Mouse (Mus musculus): ENCODE data around the gene Spata20.
A peak's percentile ranks its signal among the peaks of the same experiment; 100 is the strongest.

Gene Spata20

GRCm38 (mm10) chr11:94486001-94486400 is at the start of gene Spata20:
TSS of gene Spata20 (minus strand) at chr11:94486179.
- peak; percentile 84 for DNase-seq (ENCODE audit: low read depth, low spot score)

- no peak for DNase-seq (ENCODE audit: low read depth, low spot score)
Measured at GRCm38 (mm10) chr11:94533171-94533570, 47.2 kb upstream of the Spata20 start.

GRCm38 (mm10) chr11:94528879-94529278 is 42.9 kb upstream of the Spata20 start:
- DNase-seq (ENCODE audit: low read depth, low spot score): no peak

- DNase-seq (ENCODE audit: low read depth, low spot score): peak; percentile 44
Measured at GRCm38 (mm10) chr11:94526171-94526879, 40.3 kb upstream of the Spata20 start.

GRCm38 (mm10) chr11:94521219-94521843 is 35.4 kb upstream of the Spata20 start, which contains the start of gene Mycbpap:
TSS of gene Mycbpap (minus strand) at chr11:94521742.
- DNase-seq (ENCODE audit: low read depth, low spot score): peak; percentile 67

GRCm38 (mm10) chr11:94513452-94513851 is 27.5 kb upstream of the Spata20 start:
- DNase-seq (ENCODE audit: low read depth, low spot score): no peak

GRCm38 (mm10) chr11:94508976-94509375 is 23.0 kb upstream of the Spata20 start:
- DNase-seq (ENCODE audit: low read depth, low spot score): no peak

- DNase-seq (ENCODE audit: low read depth, low spot score): no peak
Measured at GRCm38 (mm10) chr11:94501482-94501881, 15.5 kb upstream of the Spata20 start.

GRCm38 (mm10) chr11:94500362-94500761 is 14.4 kb upstream of the Spata20 start:
- DNase-seq (ENCODE audit: low read depth, low spot score): no peak

GRCm38 (mm10) chr11:94499661-94500152 is 13.7 kb upstream of the Spata20 start, which contains the start of gene Epn3:
TSS of gene Epn3 (minus strand) at chr11:94499974.
- no peak for DNase-seq (ENCODE audit: low read depth, low spot score)

- no peak for DNase-seq (ENCODE audit: low read depth, low spot score)
Measured at GRCm38 (mm10) chr11:94499035-94499434, 13.1 kb upstream of the Spata20 start.

GRCm38 (mm10) chr11:94498093-94498996 is 12.4 kb upstream of the Spata20 start:
- DNase-seq (ENCODE audit: low read depth, low spot score): peak; percentile 38

- DNase-seq (ENCODE audit: low read depth, low spot score): peak; percentile 60
Measured at GRCm38 (mm10) chr11:94495415-94495814, 9.4 kb upstream of the Spata20 start.

- DNase-seq (ENCODE audit: low read depth, low spot score): no peak
Measured at GRCm38 (mm10) chr11:94491749-94492099, 5.7 kb upstream of the Spata20 start.

GRCm38 (mm10) chr11:94491035-94491748 is 5.2 kb upstream of the Spata20 start:
- peak; percentile 60 for DNase-seq (ENCODE audit: low read depth, low spot score)

GRCm38 (mm10) chr11:94489745-94490144 is 3.8 kb upstream of the Spata20 start:
- no peak for DNase-seq (ENCODE audit: low read depth, low spot score)

- no peak for DNase-seq (ENCODE audit: low read depth, low spot score)
Measured at GRCm38 (mm10) chr11:94488767-94489533, 3.0 kb upstream of the Spata20 start.

- no peak for DNase-seq (ENCODE audit: low read depth, low spot score)
Measured at GRCm38 (mm10) chr11:94485223-94485622, 756 bp downstream of the Spata20 start.

GRCm38 (mm10) chr11:94484636-94485035 is 1.3 kb downstream of the Spata20 start:
- no peak for DNase-seq (ENCODE audit: low read depth, low spot score)

- no peak for DNase-seq (ENCODE audit: low read depth, low spot score)
Measured at GRCm38 (mm10) chr11:94483921-94484320, 2.1 kb downstream of the Spata20 start.
